Mouse (Mus musculus) forebrain, embryonic 14.5 days (tissue): ENCODE results near the gene Gprc5b. TPM values are rescaled to one million over a fixed set of nuclear protein-coding genes. Genes with fewer than 3 reads are reported as not detected.

Experiments
- polyA plus RNA-seq: library from polyadenylated mRNA; unstranded; fragments of >200 nt; fragmentation: Nextera tagmentation; extraction: Ambion mirVana; gene quantifications from 2 replicates; pipeline ENCODE4 v1.2.1, GENCODE M21; 2014

Gprc5b gene
- polyA plus RNA-seq, 1 experiment from 2014 or later = 12.6 TPM

Other genes with a start within 250 kb of the Gprc5b start
- 3.3 and 3.4 TPM in 2 replicates for gene Iqck, start 139.5 kb downstream of the Gprc5b start, polyA plus RNA-seq
- gene Knop1, start 139.0 kb downstream of the Gprc5b start, polyA plus RNA-seq = 75.6 and 77.9 TPM in 2 replicates
- 5.5 and 6.3 TPM in 2 replicates for gene Gpr139, start 189.4 kb upstream of the Gprc5b start, polyA plus RNA-seq